Mouse (Mus musculus): ENCODE measurements around the gene Amfr.

Amfr gene

DNA sequence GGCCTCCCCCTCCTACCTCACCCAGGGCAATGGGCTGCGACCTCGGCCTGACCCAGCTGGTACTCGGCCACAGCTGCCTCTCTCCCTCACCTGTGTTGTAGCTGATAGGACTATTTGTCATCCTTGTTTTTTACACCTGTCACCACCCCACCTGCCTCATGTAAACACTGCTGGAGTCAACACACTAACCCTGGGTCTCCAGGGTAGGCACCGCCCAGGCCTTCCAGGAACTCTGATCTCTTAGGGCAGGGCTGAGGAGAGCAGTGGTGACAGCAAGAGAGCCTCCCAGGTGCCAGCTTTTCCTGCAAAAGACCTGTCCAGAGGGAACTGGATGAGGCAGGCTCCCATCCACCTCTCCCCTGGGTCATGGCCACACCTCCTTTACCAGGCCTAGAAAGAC, 83.4 kb downstream of the Amfr start:
- no peak for DNase-seq

- DNase-seq, result no peak
Measured at GRCm38 (mm10) chr8:93925513-93925912, 87.1 kb downstream of the Amfr start.

DNA sequence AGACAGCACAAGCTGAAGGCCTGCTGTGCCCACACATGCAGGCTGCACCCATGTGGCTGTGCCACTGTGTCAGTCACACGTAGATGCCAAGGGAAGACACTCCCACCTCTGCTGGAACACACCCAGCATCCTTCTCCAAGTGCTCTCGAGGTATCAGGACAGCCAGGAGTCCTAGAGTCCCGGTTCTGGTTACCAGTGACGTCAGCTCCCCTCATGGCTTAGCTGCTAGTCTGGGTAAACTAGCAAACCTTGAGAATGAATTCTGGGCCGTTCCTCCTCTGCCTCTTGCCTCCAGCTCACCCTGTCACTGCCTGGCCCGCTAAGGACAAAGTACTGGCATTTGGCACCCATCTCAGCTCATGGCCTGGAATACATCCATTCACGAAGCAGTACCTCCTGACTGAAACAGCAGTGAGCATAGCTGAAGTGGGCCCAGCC, 88.7 kb downstream of the Amfr start:
- DNase-seq, result no peak
